Mouse (Mus musculus) thymus, adult 2 months (tissue): Measurements from ENCODE around the gene Pemt. TPM values are rescaled to one million over a fixed set of nuclear protein-coding genes. Genes with fewer than 3 reads are reported as not detected.

Experiments
- DNase-seq: peaks from one replicate; pipeline ENCODE4 v3.0.0; 2021
- H3K27ac ChIP-seq: fragments of 200-500 bp; 2 replicates; pipeline ENCODE4 v1.5.1; 2012; ENCODE audit warnings: low read length, control low read depth; ENCODE audit not compliant: control insufficient read depth, insufficient read depth
- H3K27me3 ChIP-seq: fragments of 200-500 bp; 2 replicates; pipeline ENCODE4 v1.6.1; 2012; ENCODE audit warnings: mild to moderate bottlenecking, low read length, moderate library complexity, mixed read lengths; ENCODE audit not compliant: control insufficient read depth, insufficient read depth
- H3K36me3 ChIP-seq: fragments of 200-500 bp; 2 replicates; pipeline ENCODE4 v1.6.1; 2012; ENCODE audit warnings: mild to moderate bottlenecking, low read length, moderate library complexity; ENCODE audit not compliant: control insufficient read depth, insufficient read depth
- H3K4me1 ChIP-seq: fragments of 200-500 bp; replicated peaks from 2 replicates; pipeline ENCODE4 v1.6.1; 2012; ENCODE audit warnings: low read length; ENCODE audit not compliant: control insufficient read depth, insufficient read depth
- H3K4me3 ChIP-seq: fragments of 200-500 bp; 2 replicates; pipeline ENCODE4 v1.5.1; 2012; ENCODE audit warnings: mild to moderate bottlenecking, low read length, control low read depth, moderate library complexity; ENCODE audit not compliant: control insufficient read depth, insufficient read depth
- CTCF ChIP-seq: fragments of 200-500 bp; IDR thresholded peaks from 2 replicates; pipeline ENCODE4 v1.5.1; 2012; ENCODE audit warnings: mild to moderate bottlenecking, control low read depth, low read length, moderate library complexity, borderline replicate concordance; ENCODE audit not compliant: control insufficient read depth, poor library complexity, insufficient read depth; ENCODE audit errors: extremely low read depth
- POLR2A ChIP-seq: fragments of 200-500 bp; IDR thresholded peaks from 2 replicates; pipeline ENCODE4 v1.6.1; 2012; ENCODE audit warnings: mild to moderate bottlenecking, low read length, control low read depth, moderate library complexity; ENCODE audit not compliant: control insufficient read depth, poor library complexity, insufficient read depth; ENCODE audit errors: extremely low read depth
- WGBS: fragments of 180-500 bp; shearing (Covaris S2); methylation state at CpG from one replicate; pipeline ENCODE4 v1.1.7; 2018; 5-methylcytosine and 5-hydroxymethylcytosine counted together
- polyA plus RNA-seq: library from polyadenylated mRNA; depleted of rRNA; stranded (reverse); fragments of >200 nt; gene quantifications from 2 replicates; pipeline ENCODE4 v1.2.3, GENCODE M21; 2012; rRNA removed

Gene Pemt
- polyA plus RNA-seq, result 10.6 and 10.7 TPM in 2 replicates

DNA sequence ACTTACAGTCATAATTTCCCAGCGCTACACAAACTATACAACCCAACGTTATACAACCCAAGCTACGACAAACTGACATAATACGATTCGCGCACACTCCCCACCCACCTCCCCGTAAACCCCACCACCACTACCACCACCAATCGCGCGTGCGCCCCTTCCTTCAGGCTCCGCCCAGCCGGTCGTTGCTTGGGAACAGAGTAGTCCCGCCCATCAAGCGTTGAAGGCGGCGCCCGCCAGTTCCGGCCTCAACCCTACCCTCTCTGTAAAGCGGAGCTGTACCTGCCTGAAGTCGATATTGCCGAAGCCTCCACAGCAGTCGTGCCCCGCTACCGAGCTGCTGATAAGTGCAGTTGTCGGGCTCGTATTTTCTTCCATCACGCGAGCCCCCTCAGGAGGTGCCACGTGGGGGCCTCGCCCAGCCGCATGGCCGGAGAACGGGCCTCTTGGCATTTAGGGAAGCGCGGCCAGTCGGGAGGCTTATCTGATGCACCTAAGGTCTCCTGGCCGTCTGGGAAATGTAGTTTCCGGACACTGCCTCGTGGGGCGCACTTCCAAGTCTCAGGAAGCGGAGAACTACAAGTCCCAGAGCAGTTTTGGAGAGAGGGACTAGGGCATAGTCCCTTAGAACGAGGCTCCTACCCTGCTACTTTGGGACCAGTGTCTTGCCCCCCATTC is at the start of gene Pemt:
TSS of gene Pemt (minus strand) at position 432 of the 678 bp plus-strand sequence.
- Histone ChIP-seq H3K36me3 (no peaks in the 10 kb centered on the region), H3K27me3 (no peaks in the 10 kb centered on the region)
- WGBS, result under 1% methylated on average over 44 of the region's 44 CpGs

DNA sequence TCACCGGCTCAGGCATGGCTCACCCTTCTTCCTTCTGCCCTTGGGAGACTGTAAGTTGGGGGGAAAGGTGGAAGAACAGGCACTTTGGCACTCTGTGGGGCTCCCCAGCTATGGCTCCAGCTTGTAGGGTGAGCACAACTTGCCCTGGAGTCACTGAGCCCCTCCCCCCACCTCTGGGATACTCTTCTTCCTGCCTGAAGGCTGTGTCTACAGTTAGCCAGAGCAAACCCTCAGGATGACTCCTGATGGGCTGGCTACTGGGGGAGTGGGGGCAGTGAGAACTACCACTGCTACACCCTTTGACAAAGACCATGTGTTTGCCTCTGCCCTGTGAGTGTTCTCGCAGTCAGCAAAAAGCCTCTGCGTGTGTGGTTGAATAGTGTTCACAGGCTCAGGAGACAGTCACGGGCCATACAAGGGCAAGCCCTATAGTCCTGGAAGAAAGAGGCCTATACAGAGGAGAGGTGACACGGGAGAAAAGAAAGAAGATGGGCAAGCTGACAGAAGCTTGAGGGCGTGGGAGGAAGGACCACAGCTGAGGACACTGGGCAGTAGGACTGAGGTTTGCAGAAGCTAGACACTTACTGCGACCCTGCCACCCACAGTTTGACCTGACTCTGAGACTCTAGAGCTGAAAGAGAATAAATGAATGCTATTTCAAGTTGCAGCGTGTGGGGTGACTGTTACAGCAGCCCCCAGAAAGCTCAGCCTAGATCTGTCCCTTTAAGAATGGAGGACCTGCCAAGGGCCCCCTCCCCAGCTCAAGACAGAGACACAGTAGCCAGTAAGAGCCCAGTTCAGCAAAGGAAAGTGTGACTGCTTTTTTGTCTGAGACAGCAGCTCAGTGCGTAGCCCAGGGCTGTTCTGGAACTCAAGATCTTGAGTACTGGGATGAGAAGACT is 48.9 kb upstream of the Pemt start:
- no peaks in the 10 kb centered on the region for H3K36me3 ChIP-seq
- H3K4me1 ChIP-seq, result peaks cover 54% of the 10 kb centered on the region
- H3K27ac ChIP-seq, result no peak overlapping the region
- H3K27me3 ChIP-seq, result no peaks in the 10 kb centered on the region
- H3K4me3 ChIP-seq, result no peak overlapping the region
- 78% methylated on average over 9 of the region's 9 CpGs for WGBS
- DNase-seq, result peak; percentile 40
- no peak for TF ChIP-seq POLR2A
- TF ChIP-seq CTCF, result no peak

More for the DNA sequence above, at the start of gene Pemt:
- DNase-seq, result peak; percentile 96
- TF ChIP-seq CTCF (no peak), POLR2A (no peak)
- Histone ChIP-seq H3K4me1 (peaks cover 6% of the 10 kb centered on the region), H3K4me3 (peak within 1 kb of the TSS; percentile 75), H3K27ac (peak within 1 kb of the TSS; percentile 86)

DNA sequence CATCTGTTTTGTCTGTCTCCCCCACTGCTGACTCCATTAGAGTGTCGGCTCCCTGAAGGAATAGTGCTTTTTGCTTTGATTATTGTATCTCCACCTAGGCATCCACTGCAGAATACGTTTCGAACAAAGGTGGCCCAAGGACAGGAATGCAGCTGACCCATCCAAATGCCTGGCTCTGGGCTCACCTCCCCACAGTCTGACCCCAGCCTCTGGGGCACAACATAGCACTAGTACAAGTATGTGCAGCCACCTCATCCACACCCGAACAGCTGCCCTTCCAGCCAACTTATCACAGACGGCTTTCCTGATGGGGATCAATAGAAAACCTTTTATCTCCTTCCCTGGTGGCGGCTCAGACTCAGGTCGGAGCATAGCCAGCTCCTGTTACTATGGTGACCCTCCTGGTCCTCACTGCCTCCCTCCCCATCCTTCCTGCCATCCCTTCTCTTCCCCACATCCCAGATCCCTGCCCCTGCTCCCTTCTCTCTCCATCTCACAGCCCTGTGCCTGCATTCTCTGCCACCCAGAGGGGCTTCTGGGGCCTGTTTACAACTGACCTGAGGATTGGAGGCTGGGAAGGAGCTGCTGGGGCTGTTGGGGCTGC is 47.8 kb upstream of the Pemt start:
- WGBS, result 93% methylated on average over 7 of the region's 7 CpGs
- no peak for DNase-seq
- Histone ChIP-seq H3K27ac (no peak overlapping the region), H3K4me1 (peaks cover 49% of the 10 kb centered on the region), H3K36me3 (no peaks in the 10 kb centered on the region), H3K27me3 (no peaks in the 10 kb centered on the region), H3K4me3 (no peak overlapping the region)
- TF ChIP-seq POLR2A, result no peak

DNA sequence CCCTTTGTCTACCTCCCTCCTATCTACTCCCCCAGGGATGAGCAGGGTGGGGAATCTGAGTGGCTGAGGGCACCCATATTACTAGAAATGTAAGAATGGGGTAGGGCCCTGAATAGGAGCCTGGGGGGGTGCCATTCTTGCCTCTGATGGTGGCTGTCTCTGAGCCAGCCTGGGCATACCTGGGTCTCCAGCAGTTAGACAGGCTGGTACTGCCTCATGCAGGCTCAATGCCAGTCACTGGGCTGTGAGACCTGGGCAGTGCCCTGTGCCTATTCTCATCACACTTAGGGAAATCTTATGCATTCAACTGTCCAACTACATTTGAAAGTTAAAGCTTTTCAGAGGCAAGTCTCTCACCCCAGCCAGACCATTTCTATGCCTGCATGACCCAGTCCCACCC is 46.9 kb upstream of the Pemt start:
- DNase-seq, result no peak
- no peak overlapping the region for H3K4me3 ChIP-seq
- no peaks in the 10 kb centered on the region for H3K36me3 ChIP-seq
- H3K27ac ChIP-seq, result peak overlapping the region; percentile 20; the same call in 1 of the 2 replicates
- H3K4me1 ChIP-seq, result peaks cover 49% of the 10 kb centered on the region
- no peaks in the 10 kb centered on the region for H3K27me3 ChIP-seq
- TF ChIP-seq POLR2A, result no peak
- TF ChIP-seq CTCF, result no peak

DNA sequence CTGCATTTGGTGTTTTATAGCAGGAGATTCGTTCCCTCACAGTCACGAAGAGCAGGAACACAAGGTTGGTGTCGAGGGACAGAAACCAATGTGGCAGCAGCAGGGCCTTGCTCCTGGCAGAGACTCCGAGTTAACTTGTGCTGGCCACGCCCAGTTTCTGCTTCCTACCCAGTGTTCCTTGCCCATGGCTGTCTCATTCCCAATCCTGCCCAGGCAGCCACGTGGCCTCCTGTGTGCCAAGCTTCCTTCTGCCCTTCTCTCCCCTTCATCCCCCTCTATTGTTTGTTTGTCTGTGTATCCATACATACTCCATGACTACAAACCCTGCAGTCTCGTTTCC is 45.1 kb upstream of the Pemt start:
- DNase-seq, result no peak
- peaks cover 47% of the 10 kb centered on the region for H3K4me1 ChIP-seq
- TF ChIP-seq POLR2A (no peak), CTCF (no peak)

DNA sequence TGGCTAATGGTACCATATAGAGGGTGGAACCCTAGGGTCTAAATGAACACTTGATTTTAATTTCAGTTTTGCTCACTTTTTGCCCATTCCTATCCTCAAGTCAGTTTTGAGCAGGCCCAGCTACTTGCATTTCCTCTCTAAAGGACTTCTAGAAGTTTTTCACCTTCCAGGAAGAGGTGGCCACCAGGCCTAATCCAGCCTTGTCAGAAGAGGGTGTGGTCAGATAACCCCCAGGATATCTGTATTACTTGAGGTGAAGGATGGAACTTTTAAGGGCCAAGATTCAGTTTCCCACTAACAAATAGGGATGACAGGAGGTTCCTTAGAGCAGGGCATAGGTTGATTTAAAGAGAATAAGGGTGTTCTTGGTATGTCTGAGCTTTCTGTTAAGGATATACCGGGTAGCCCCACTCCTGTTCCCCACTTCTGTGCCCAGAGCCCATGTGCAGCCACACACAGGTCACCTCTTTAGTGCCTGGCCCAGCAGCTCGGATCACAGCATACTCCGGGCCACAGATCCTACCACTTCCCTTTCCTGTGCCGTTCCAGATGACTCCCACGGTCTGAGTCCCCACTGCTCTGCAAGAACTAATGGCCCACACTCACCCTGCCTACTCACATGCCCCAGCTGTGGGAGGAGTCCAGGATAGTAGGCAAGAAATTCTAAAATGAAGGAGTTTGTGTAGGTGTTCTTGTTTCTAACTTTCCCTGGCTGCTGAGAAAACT is 44.6 kb upstream of the Pemt start:
- no peak overlapping the region for H3K27ac ChIP-seq
- H3K27me3 ChIP-seq, result no peaks in the 10 kb centered on the region
- TF ChIP-seq CTCF, result no peak
- no peak for TF ChIP-seq POLR2A
- no peak overlapping the region for H3K4me3 ChIP-seq
- DNase-seq, result no peak
- WGBS, result 6% methylated on average over 5 of the region's 5 CpGs
- no peaks in the 10 kb centered on the region for H3K36me3 ChIP-seq
- H3K4me1 ChIP-seq, result peaks cover 45% of the 10 kb centered on the region

More for the DNA sequence above, 45.1 kb upstream of the Pemt start:
- no peaks in the 10 kb centered on the region for H3K27me3 ChIP-seq
- no peaks in the 10 kb centered on the region for H3K36me3 ChIP-seq
- no peak overlapping the region for H3K4me3 ChIP-seq
- no peak overlapping the region for H3K27ac ChIP-seq
- 49% methylated on average over 7 of the region's 7 CpGs for WGBS
